ENCODE assay signal across 12 mouse cellular contexts in the genomic region with DNA sequence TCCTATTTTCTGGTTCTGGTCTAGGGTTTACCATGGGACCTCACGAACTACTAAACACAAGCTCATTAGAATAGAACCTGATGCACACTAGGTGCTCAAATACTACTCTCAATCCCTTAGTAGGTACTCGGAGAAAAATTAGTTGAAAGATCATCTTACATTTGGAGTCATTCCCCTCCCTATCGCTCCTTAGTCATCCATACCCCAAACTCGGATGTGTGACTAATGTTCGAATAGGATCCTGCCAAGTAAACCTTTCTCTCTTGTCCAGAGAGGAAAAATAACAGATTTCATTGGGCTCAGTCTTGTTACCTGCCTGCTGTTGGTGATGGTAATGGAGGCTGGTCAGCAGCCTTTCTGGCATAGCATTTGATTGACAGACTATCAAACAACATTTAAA.
"Had no signal": no experiment of that assay in that cellular context is flagged by ENCODE, and none has a peak within 500 bp of the region (broad histone marks: within the 10 kb centered on the region; RNA-seq: fewer than 3 reads in every experiment).

No protein-coding gene starts in this region.

- DNase-seq: left cerebral cortex, postnatal 4 days; liver; liver, embryonic 13.5 days; liver, postnatal 0 days; lung, adult 18-20 months; lung, adult 2 months; lung, embryonic 14.5 days; lung, postnatal 10 days; lung, postnatal 14 days; lung, postnatal 36 days; lung, postnatal 4 days; midbrain, embryonic 14.5 days had no signal
